Mouse (Mus musculus) macrophage (primary cell): ENCODE measurements around the gene Cxcl1. TPM values are rescaled to one million over a fixed set of nuclear protein-coding genes. Genes with fewer than 3 reads are reported as not detected.
"Not testable (repeated sequence)": the region's sequence is repeated elsewhere in the genome, so short reads cannot be mapped to it uniquely, and the experiment has no call there.

Experiments
- H3K27ac ChIP-seq: fragments of 350-480 bp; formaldehyde crosslinking; 2 replicates; pipeline ENCODE4 v1.9.0; 2021
- H3K36me3 ChIP-seq: fragments of 350-480 bp; formaldehyde crosslinking; 2 replicates; pipeline ENCODE4 v1.9.0; 2021; ENCODE audit errors: inconsistent target
- H3K4me3 ChIP-seq: fragments of 350-480 bp; formaldehyde crosslinking; 2 replicates; pipeline ENCODE4 v1.9.0; 2021; ENCODE audit errors: inconsistent target
- H3K79me2 ChIP-seq: fragments of 350-480 bp; formaldehyde crosslinking; 2 replicates; pipeline ENCODE4 v1.9.0; 2021; ENCODE audit errors: inconsistent target
- WGBS: methylation state at CpG from one replicate; pipeline ENCODE4 v1.1.7; 2026; ENCODE audit warnings: inconsistent platforms; ENCODE audit not compliant: missing documents; 5-methylcytosine and 5-hydroxymethylcytosine counted together
- polyA plus RNA-seq: library from polyadenylated mRNA; stranded (reverse); fragments of 250-400 nt; gene quantifications from 3 replicates; pipeline ENCODE4 v1.2.4, GENCODE M21; 2018; ENCODE audit warnings: inconsistent platforms
- total RNA-seq, 78 experiments: library from RNA; depleted of rRNA; stranded (reverse); fragments of 250-400 nt; gene quantifications; 1 replicate in 9 of 78; 2 replicates in 24 of 78; 3 replicates in 43 of 78; 4 replicates in 2 of 78; pipeline ENCODE4 v1.2.4; 2018; ENCODE audit warnings: inconsistent platforms in 56 of 78

Cxcl1 gene
- 100 to 1,000 TPM in 11 of 26 experiments, 10 to 100 TPM in 10, 1 to 10 TPM in 5; 2.0 to 855 (median 64.8) TPM for total RNA-seq (2018; cell fraction: chromatin; rRNA removed)
- 1,000 to 10,000 TPM in 3 of 26 experiments, 100 to 1,000 TPM in 9, 10 to 100 TPM in 8, 1 to 10 TPM in 4, under 1 TPM in 2; 0.39 to 1,427 (median 89.6) TPM for total RNA-seq (2018; cell fraction: cytosol; rRNA removed)
- 1,000 to 10,000 TPM in 3 of 26 experiments, 100 to 1,000 TPM in 16, 10 to 100 TPM in 3, 1 to 10 TPM in 4; 2.4 to 1,157 (median 196) TPM for total RNA-seq (2018; cell fraction: nucleus; rRNA removed)
- polyA plus RNA-seq, result 2.8 to 6.2 TPM (median 2.9 TPM) in 3 replicates

DNA sequence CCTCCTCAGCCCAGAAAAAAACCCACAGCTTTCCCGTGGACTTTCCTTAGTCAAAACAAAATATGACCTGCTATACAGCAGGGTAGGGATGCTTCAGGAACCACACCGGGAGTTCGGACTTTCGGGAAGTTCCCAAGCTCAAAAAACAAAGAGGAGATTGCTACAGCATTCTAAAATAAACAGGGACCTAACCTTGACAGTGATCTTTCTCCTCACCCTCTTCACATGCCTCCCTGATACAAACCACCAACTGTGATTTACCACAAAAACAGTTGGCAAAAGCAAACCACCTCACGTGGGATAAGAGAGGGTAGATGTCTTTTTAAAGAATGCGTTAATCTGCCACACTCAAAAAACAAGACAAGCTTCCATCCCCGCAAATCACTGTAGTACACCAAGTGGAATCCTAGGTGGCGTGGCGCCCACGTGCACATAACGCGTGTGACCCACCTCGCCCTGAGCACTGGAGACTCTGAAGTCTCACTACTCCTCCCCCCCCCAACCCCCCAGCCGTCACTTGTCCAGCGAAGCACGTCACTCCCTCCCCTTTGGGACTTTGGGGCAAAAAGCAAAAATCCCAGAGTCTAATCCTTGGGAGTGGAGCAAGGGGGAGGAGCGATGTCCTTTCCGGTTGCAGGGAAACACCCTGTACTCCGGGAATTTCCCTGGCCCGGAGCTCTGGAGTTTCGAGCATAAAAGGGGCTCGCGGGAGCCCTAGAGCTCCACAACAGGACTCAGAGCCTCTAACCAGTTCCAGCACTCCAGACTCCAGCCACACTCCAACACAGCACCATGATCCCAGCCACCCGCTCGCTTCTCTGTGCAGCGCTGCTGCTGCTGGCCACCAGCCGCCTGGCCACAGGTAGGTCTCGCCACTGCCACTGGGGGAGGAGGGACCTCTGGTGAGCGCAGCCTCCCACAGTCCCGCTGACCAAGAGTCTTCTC, at the start of gene Cxcl1:
Cxcl1 (plus strand) TSS at position 723 of the 945 bp plus-strand sequence.
- Histone ChIP-seq H3K36me3 (no peaks in the 10 kb centered on the region), H3K4me3 (peak within 1 kb of the TSS; percentile 3; the same call in 1 of the 2 replicates), H3K79me2 (no peaks in the 10 kb centered on the region), H3K27ac (no peak within 1 kb of the TSS)
- 50% methylated on average over 30 of the region's 30 CpGs for WGBS

DNA sequence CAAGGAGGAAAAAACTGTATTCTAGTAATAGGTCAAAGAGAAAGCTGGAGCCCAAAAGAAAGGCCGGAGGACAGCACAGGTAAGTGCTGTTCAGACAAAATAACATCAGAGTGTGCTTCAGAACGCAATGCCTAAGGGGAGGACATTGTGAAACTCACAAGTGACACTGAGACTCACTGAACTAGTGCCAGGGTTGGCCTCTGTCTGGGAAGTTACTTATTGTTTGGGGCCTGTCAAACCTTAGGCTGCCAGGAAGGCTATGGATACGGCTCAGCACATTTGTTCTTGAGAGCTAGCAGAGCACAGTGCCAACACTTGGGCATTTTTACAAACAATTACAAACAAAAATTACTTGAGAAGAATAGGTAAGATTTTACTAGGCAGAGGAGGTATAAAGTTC, 47.1 kb upstream of the Cxcl1 start:
- H3K79me2 ChIP-seq, result no peaks in the 10 kb centered on the region
- 100% methylated on average over 3 of the region's 3 CpGs for WGBS
- no peak overlapping the region for H3K4me3 ChIP-seq
- H3K36me3 ChIP-seq, result no peaks in the 10 kb centered on the region
- no peak overlapping the region for H3K27ac ChIP-seq

DNA sequence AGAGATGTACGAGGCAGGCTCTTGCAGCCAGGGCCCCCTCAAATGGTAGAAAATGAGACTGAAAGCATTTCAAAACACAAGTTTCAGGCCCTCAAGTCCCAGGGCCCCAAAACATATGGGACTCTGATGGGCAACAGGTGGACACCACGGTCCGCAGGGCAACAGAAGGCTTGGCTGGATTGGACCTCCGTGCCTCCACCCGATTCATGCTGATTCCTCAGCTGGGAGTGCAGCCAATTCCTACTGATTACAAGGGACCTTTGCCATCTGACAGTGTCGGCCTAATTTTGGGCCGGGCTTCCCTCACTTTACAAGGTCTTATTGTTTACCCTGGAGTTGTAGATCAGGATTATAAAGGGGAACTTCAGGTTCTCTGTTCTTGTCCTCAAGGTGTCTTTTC, 40.9 kb upstream of the Cxcl1 start:
- not testable (repeated sequence) for H3K27ac ChIP-seq, H3K36me3 ChIP-seq, H3K79me2 ChIP-seq, H3K4me3 ChIP-seq
- WGBS, result 98% methylated on average over 5 of the region's 7 CpGs

DNA sequence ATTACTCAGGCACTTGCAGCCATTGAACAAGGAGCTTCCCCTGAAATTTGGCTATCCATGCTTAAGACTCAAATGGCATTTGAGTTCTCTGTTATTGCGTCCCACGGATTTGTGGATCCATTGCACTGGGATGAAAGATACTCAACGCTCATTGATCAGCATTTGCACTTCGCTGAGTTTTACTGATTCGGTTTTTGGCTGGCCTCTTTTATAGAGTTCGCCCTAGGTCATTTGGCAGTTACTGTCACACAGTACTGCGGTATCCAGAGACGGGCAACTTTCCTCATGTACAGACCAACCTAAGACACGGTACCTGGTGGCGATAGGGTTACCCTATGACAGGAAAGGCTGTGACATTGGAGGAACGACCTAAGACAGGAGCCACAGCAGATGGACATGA, 39.6 kb upstream of the Cxcl1 start:
- not testable (repeated sequence) for H3K4me3 ChIP-seq, H3K27ac ChIP-seq, H3K79me2 ChIP-seq, H3K36me3 ChIP-seq
- WGBS, result 92% methylated on average over 11 of the region's 11 CpGs

DNA sequence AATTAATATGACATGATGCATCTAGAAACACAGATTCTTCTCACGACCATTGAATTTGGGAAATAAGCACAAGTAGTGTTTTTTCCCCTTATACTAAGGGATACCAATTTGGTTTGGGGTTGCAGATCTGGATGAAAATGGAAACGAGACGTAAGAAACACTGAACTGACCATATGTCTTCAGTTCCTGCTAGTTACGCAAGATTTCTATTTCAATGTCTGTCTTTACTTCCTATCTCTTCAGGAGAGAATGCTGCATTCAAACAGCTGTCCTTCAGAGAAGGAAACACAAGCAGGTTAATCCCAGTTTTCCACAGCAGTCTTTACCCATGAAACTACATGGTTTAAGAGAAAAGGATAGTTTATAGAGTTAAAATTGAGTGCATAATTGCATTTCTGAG, 37.8 kb upstream of the Cxcl1 start:
- Histone ChIP-seq H3K27ac (peak overlapping the region; percentile 27; the same call in 1 of the 2 replicates), H3K36me3 (no peaks in the 10 kb centered on the region), H3K4me3 (no peak overlapping the region), H3K79me2 (no peaks in the 10 kb centered on the region)
- 23% methylated on average over 4 of the region's 4 CpGs for WGBS

DNA sequence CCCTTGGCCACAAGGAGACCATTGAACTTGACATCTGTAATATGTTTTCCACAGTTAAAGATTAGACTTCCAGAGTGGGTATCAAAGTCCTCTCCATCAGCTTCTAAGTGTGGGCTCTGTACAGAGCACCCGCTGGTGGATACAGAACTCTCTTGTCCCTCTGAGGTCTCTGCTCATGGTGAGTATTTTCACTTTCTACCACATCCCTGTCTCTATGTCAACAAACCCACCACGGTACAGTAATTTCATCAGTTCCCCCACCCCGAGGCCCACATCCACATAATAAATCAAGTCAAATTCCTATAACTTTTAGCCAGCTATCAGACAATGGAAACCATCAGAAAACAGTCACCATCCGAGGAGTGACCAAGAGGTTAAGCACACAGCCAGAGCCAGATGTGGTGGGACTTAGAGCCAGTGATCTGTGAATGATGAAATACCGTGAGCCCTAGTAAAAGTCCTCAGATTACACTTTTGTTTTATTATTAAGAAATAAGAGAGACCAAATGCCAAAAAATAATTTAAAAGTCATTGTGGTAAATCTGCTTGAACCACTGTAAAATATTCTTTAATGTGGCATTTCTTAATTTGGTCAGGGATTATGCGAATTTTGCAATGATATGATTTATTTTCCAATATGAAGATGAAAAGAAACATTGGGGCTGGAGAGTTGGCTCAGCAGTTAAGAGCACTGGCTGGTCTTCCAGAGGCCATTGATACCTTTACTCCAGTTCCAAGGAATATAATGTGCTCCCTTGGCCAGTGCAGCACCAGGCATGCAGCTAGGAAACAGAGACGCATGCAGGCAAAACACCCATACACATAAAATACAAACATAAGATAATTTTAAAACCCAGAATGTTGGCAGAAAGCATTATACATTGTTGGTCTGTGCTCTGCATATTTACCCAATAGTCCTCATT, 35.5 kb upstream of the Cxcl1 start:
- 89% methylated on average over 7 of the region's 7 CpGs for WGBS
- Histone ChIP-seq H3K4me3 (no peak overlapping the region), H3K36me3 (no peaks in the 10 kb centered on the region), H3K79me2 (no peaks in the 10 kb centered on the region), H3K27ac (no peak overlapping the region)

DNA sequence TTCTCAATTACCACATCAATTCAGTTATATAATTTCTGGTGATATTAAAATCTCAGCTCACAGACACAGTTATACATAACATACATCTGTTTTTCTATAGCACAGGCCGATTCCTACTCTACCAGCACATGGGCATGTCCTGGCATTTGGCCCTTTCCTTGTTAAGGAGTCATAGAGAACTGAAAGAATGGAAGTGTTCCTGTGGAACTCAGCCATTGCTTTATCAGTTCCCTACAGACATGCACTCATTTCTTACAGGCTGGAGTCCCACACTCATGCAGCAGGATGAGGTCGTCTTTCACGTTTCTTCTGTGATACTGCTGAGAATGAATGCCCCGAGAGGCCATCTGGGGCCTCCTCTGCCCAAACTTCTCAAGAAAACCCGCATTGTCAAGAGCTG, 33.6 kb upstream of the Cxcl1 start:
- H3K79me2 ChIP-seq, result no peaks in the 10 kb centered on the region
- H3K4me3 ChIP-seq, result no peak overlapping the region
- WGBS, result 81% methylated on average over 5 of the region's 5 CpGs
- H3K27ac ChIP-seq, result no peak overlapping the region
- H3K36me3 ChIP-seq, result no peaks in the 10 kb centered on the region

DNA sequence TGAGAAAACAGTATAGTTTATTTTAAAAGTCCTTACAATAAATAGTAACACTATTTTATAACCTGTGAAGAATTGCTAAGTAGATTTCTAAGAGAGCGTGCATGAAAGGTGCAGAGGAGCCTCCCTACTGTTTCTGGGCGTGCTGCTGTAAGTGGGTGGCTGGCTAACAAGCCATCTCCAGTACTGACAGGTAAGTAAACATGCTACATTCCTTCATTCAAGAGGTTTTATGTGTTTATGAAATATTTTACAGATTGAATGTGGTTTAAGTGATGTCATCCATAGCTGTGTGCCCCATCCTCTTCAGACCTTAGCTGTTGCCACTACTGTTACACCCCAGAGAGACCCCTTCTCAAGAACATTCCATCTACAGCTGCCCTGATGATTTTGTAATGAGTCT, 32.6 kb upstream of the Cxcl1 start:
- Histone ChIP-seq H3K36me3 (no peaks in the 10 kb centered on the region), H3K4me3 (no peak overlapping the region), H3K79me2 (no peaks in the 10 kb centered on the region), H3K27ac (no peak overlapping the region)
- 96% methylated on average over 2 of the region's 2 CpGs for WGBS

DNA sequence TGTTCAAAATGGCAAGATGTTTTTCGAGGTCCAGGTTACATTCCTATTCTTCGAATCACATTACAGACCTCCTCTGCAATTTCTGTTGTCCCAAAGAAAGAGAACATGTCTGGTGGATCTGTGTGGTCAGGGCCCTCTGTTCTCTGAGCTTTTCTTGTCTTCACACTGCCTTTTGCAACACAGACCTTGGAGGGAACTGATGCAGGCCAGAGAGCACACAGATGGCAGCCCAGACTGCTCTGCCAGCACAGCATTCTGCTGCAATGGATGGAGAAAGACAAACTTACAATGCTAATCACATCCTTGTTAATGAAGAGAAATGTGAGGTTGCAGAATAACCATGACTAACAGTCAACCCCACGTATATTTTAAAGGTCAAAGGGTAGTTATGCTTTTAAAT, 32.0 kb upstream of the Cxcl1 start:
- H3K36me3 ChIP-seq, result no peaks in the 10 kb centered on the region
- no peak overlapping the region for H3K27ac ChIP-seq
- H3K4me3 ChIP-seq, result no peak overlapping the region
- 83% methylated on average over 3 of the region's 3 CpGs for WGBS
- H3K79me2 ChIP-seq, result no peaks in the 10 kb centered on the region

DNA sequence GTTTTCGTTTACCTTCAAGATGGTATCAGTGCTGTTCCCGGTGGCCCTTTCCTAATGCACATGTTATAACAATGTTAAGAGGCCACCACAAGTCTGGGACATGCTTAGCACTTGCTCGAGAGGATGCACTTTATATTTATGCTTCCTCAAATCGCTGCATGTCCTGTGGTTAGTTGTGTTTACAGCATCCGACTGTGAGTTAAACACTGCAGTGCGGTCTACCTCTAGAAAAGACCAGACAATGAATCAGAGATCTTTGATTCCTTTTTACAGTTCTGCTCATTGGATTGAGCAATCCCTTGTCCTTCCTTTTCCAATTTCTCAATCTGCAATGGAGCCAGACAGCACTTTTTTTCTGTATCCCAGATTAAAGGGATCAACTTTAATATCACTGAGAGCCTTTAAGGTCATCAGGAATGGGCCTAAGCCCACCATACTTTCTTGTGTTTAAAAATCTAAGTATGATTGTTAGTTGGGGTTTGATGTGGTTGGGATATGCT, 29.1 kb upstream of the Cxcl1 start:
- WGBS, result 52% methylated on average over 6 of the region's 6 CpGs
- H3K79me2 ChIP-seq, result no peaks in the 10 kb centered on the region
- H3K36me3 ChIP-seq, result no peaks in the 10 kb centered on the region
- H3K27ac ChIP-seq, result no peak overlapping the region
- H3K4me3 ChIP-seq, result no peak overlapping the region

DNA sequence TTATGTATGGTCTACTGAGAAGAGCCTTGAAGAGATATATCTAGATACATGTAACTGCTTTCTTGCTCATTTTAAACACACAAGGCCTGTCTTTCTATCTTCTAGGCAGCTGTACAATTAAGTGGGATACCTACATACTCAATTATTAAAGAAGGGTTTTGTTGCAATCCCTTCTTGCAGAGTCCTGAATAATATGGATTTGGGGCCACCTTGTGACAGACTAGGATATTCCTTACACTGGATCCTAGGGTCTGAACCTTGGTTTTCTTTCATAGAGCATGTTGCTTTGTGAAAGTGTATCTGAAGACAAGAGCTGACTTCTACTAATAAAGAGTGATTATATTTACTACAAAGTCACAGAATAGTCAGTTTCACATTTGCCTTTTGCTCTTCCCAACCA, 24.3 kb upstream of the Cxcl1 start:
- Histone ChIP-seq H3K79me2 (no peaks in the 10 kb centered on the region), H3K27ac (no peak overlapping the region), H3K4me3 (no peak overlapping the region), H3K36me3 (no peaks in the 10 kb centered on the region)

DNA sequence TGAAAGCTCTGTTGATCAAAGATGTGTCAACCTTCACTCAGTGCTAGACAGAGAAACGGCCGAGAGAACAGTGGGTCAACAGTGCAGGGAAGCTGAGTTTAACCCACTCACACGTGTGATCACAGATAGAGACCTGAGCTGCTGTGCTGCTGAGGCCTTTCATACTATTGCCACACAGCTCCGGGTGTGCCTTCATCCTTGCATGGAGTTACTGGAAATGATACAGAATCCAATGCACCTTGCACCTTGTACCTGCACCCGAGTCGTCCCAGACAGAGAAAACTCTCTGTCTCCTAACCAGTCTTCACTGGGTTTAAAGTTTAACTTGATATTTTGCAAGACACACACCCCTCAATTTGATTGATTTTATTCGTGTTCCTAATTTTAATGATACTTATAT, 18.7 kb upstream of the Cxcl1 start:
- no peaks in the 10 kb centered on the region for H3K79me2 ChIP-seq
- WGBS, result 92% methylated on average over 7 of the region's 7 CpGs
- no peak overlapping the region for H3K4me3 ChIP-seq
- H3K36me3 ChIP-seq, result no peaks in the 10 kb centered on the region
- H3K27ac ChIP-seq, result no peak overlapping the region

DNA sequence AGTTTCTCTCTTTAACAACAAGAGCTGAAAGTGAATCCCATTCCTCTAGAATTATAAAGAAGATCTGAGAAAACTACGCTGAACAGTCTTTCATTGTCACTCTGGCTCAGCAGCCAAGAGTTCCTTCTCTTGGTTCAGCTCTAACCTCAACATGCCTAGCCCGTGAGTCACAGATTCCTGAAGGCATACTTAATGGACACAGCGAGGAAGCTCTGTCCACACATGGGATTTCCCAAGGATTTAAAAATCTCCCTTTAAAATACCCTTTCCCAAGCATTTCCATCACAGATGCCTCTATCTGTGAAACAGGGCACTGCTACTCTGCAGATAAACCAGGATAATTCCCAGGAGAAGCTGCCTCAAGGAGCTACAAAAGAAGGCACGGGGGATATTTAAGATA, 15.0 kb upstream of the Cxcl1 start:
- Histone ChIP-seq H3K27ac (peak overlapping the region; percentile 66), H3K4me3 (no peak overlapping the region)
- 93% methylated on average over 4 of the region's 4 CpGs for WGBS

DNA sequence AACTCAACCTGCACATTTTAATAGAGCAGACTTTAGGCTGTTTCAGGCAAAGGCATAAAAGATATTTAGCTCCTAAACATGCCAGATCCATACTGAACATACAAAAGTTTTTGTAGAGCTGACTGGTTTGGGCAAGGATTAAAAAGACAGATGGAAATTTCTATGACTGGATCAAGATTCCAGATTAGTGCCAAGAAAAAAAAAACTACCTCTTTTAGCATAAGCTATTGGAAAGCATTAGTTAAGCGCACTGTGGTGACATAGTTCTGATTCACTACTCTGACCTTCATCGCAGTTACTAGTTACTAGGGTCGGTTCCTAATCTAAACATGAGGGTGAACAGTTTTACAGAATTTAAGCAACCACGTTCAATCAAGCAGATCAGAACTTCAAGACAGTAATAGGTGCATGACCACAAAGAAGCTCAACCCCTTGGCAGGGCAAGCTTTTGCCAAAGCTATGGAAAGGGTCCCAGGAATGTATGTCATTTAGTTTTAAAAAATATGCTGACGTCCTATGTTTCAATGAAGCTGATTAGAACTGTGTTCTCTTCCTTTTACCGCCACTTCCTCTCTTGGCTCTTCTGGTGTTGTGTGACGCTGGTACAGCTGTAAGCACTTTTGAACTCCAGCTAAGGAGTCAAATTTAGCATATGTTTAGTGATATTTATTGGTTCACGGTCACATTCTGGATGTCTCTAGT, 14.4 kb upstream of the Cxcl1 start:
- H3K36me3 ChIP-seq, result no peaks in the 10 kb centered on the region
- WGBS, result 41% methylated on average over 8 of the region's 8 CpGs
- H3K27ac ChIP-seq, result peak overlapping the region; percentile 66
- no peaks in the 10 kb centered on the region for H3K79me2 ChIP-seq
- H3K4me3 ChIP-seq, result no peak overlapping the region

More for the DNA sequence above, 15.0 kb upstream of the Cxcl1 start:
- H3K79me2 ChIP-seq, result no peaks in the 10 kb centered on the region
- no peaks in the 10 kb centered on the region for H3K36me3 ChIP-seq
